20 mouse cellular contexts compared by ENCODE assay signal in genomic region chr1:61685921-61686320, GRCm38 (mm10). TPM values are rescaled to one million over a fixed set of nuclear protein-coding genes. Genes with fewer than 3 reads are reported as not detected.
DNase-seq lines count a peak whose midpoint lies in the region; ATAC-seq lines count a peak whose summit lies in the region.
"Had no signal": no experiment of that assay in that cellular context is flagged by ENCODE, and none has a peak within 500 bp of the region (broad histone marks: within the 10 kb centered on the region; RNA-seq: fewer than 3 reads in every experiment).

No protein-coding gene starts in this region.

- peaks cover 18% of the 10 kb centered on the region for H3K4me1 ChIP-seq in midbrain, embryonic 11.5 days (ENCODE audit: control insufficient read depth, insufficient read depth, low read length)
- H3K4me1 ChIP-seq in midbrain, embryonic 14.5 days (ENCODE audit: control insufficient read depth, insufficient read depth, low read length), result peaks cover 3% of the 10 kb centered on the region; the same call in 1 of the 2 replicates
- H3K4me1 ChIP-seq: embryonic facial prominence, embryonic 12.5 days; heart, embryonic 15.5 days; hindbrain, embryonic 15.5 days had no signal

- WGBS in midbrain, embryonic 11.5 days, result 40% methylated on average over 1 of the region's 1 CpGs
- WGBS in midbrain, embryonic 14.5 days, result 36% methylated on average over 1 of the region's 1 CpGs

- no peak overlapping the region for H3K4me3 ChIP-seq in midbrain, embryonic 11.5 days (ENCODE audit: low read depth, low read length)
- no peak overlapping the region for H3K4me3 ChIP-seq in midbrain, embryonic 14.5 days (replicated peaks; ENCODE audit: low read depth, low read length)
- H3K4me3 ChIP-seq: embryonic facial prominence, embryonic 12.5 days; forebrain, embryonic 15.5 days; heart, adult 2 months; heart, embryonic 15.5 days; hindbrain, embryonic 15.5 days had no signal

- H3K9ac ChIP-seq in midbrain, embryonic 11.5 days (ENCODE audit: low read length), result no peak overlapping the region
- no peak overlapping the region for H3K9ac ChIP-seq in midbrain, embryonic 14.5 days (replicated peaks; ENCODE audit: low read length)
- H3K9ac ChIP-seq: embryonic facial prominence, embryonic 12.5 days; forebrain, embryonic 15.5 days; heart, embryonic 15.5 days; hindbrain, embryonic 15.5 days had no signal

- DNase-seq in midbrain, embryonic 11.5 days (ENCODE audit: low spot score, missing footprints), result no peak
- DNase-seq in midbrain, embryonic 14.5 days, result no peak
- DNase-seq in embryo, embryonic 10.5 days (ENCODE audit: low spot score), result peak; percentile 59
- DNase-seq in retina, embryonic 14.5 days (ENCODE audit: low spot score), result peak; percentile 43
- DNase-seq in kidney, postnatal 14 days, result no peak
- DNase-seq in left cerebral cortex, postnatal 25 days (ENCODE audit: low spot score in 2 of 2), result no peak
- DNase-seq: adrenal gland, postnatal 14 days; cerebellum, adult 11-12 months; cerebellum, adult 9-10 months; cerebellum, postnatal 25 days; gastrocnemius, postnatal 14 days; heart, adult 2 months; heart, postnatal 14 days had no signal

- H3K27ac ChIP-seq in midbrain, embryonic 11.5 days (ENCODE audit: low read depth, low read length), result no peak overlapping the region
- H3K27ac ChIP-seq in midbrain, embryonic 14.5 days (replicated peaks; ENCODE audit: low read depth, low read length), result no peak overlapping the region
- H3K27ac ChIP-seq: embryonic facial prominence, embryonic 12.5 days; forebrain, embryonic 15.5 days; heart, adult 2 months; heart, embryonic 15.5 days; hindbrain, embryonic 15.5 days had no signal

- no peak overlapping the region for H3K4me2 ChIP-seq in midbrain, embryonic 11.5 days
- no peak overlapping the region for H3K4me2 ChIP-seq in midbrain, embryonic 14.5 days (ENCODE audit: low read length)
- H3K4me2 ChIP-seq: embryonic facial prominence, embryonic 12.5 days; forebrain, embryonic 15.5 days; heart, embryonic 11.5 days; heart, embryonic 15.5 days; hindbrain, embryonic 15.5 days had no signal

- peaks cover 2% of the 10 kb centered on the region; the same call in 1 of the 2 replicates for H3K27me3 ChIP-seq in midbrain, embryonic 11.5 days (ENCODE audit: control insufficient read depth, insufficient read depth, low read length)
- H3K27me3 ChIP-seq in midbrain, embryonic 14.5 days (ENCODE audit: control insufficient read depth, insufficient read depth, low read length), result no peaks in the 10 kb centered on the region
- H3K27me3 ChIP-seq: embryonic facial prominence, embryonic 12.5 days; forebrain, embryonic 15.5 days; heart, embryonic 15.5 days; hindbrain, embryonic 15.5 days had no signal

- no peaks in the 10 kb centered on the region for H3K36me3 ChIP-seq in midbrain, embryonic 11.5 days (ENCODE audit: control insufficient read depth, insufficient read depth, low read length)
- no peaks in the 10 kb centered on the region for H3K36me3 ChIP-seq in midbrain, embryonic 14.5 days (ENCODE audit: control insufficient read depth, insufficient read depth, low read length)
- H3K36me3 ChIP-seq: embryonic facial prominence, embryonic 12.5 days; forebrain, embryonic 15.5 days; G1E; heart, embryonic 15.5 days; hindbrain, embryonic 15.5 days had no signal

- intact Hi-C loops in left cerebral cortex, postnatal 25 days (cut with DNase I), result no loop called here

- no peaks in the 10 kb centered on the region for H3K9me3 ChIP-seq in midbrain, embryonic 11.5 days (ENCODE audit: control insufficient read depth, low read length)
- H3K9me3 ChIP-seq in midbrain, embryonic 14.5 days (ENCODE audit: control insufficient read depth, low read length), result no peaks in the 10 kb centered on the region
- H3K9me3 ChIP-seq: embryonic facial prominence, embryonic 12.5 days; forebrain, embryonic 15.5 days; G1E; heart, embryonic 15.5 days; hindbrain, embryonic 15.5 days had no signal

- ATAC-seq in midbrain, embryonic 11.5 days (ENCODE audit: low FRiP score), result peak; percentile 55; the same call in 1 of the 2 replicates
- no peak for ATAC-seq in midbrain, embryonic 14.5 days (ENCODE audit: low FRiP score, low TSS enrichment)
- ATAC-seq: activated CD4-positive, CD25-positive, alpha-beta regulatory T cell, adult 4 months had no signal

RNA-seq across cellular contexts. Expression of gene Pard3b, which starts 47.3 kb away (rescaled TPM):
- polyA plus RNA-seq in midbrain, embryonic 11.5 days (2014; fragmentation: Nextera tagmentation; extraction: Ambion mirVana), result 8.8 and 9.8 TPM in 2 replicates
- 5.7 and 7.8 TPM in 2 replicates for polyA plus RNA-seq in midbrain, embryonic 14.5 days (2014; fragmentation: Nextera tagmentation; extraction: Ambion mirVana)
- total RNA-seq in left cerebral cortex, postnatal 25 days (2021), result 1 to 10 TPM; 3.2 to 3.4 TPM
- polyA plus RNA-seq: activated CD4-positive, CD25-positive, alpha-beta regulatory T cell, adult 4 months; G1E had no signal

Comparison
In these comparisons a context has a peak if more than half of its experiments do, and no peak if none do; other contexts are left out.
1. DNase-seq: peak in embryo, embryonic 10.5 days (single experiment) and retina, embryonic 14.5 days (single experiment); none in midbrain, embryonic 11.5 days (single experiment), midbrain, embryonic 14.5 days (single experiment), kidney, postnatal 14 days (single experiment) and left cerebral cortex, postnatal 25 days (0 of 2).